8 mouse cellular contexts compared by ENCODE assay signal in the genomic region with DNA sequence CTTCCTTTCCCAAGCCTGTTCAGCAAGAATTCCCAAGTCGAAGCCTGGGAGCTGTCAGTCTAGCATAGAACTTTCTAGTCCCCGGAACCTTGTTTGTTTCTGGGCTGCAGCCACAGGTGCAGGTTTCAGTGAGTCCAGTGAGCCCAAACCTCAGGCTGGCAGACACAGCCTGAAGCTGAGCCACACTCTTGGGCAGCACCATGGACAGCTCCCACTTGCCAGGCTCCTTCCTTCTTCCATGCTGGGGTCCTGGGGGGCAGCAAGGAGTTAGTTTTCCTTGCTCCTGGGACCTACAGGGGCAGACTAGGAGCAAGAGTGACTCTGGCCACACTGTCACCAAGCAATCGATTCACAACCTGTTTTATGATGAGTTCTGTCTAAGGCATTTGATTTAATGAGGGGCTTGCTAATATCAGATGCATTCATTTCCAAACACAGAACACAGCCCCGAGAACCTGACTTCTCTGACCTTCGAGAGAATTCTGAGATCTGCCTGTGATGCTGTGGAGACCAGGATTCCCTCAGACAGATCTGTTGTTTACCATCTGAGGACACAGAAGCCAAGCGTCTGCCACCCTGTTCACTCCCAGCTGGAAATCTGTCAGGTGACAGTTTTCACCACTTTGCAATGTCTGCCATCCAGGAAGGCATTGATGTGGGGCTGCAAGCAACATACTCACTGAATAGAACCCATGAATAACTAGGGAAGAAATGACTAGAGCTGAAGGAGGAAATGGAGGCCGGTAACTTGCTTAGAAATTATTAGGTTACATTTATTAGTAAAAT. TPM values are rescaled to one million over a fixed set of nuclear protein-coding genes. Genes with fewer than 3 reads are reported as not detected.
DNase-seq lines count a peak whose midpoint lies in the region; ATAC-seq and TF ChIP-seq lines count a peak whose summit lies in the region.

No protein-coding gene starts in this region.

- TF ChIP-seq CTCF in midbrain, postnatal 0 days (IDR thresholded peaks at IDR 0.05): no peak

- no peak overlapping the region for H3K4me3 ChIP-seq in midbrain, embryonic 10.5 days
- no peak overlapping the region for H3K4me3 ChIP-seq in midbrain, postnatal 0 days (ENCODE audit: low read depth, low read length)
- H3K4me3 ChIP-seq in limb, embryonic 14.5 days (replicated peaks; ENCODE audit: low read length): no peak overlapping the region

- DNase-seq in cerebellum, adult 8-10 months: no peak
- peak; percentile 50 for DNase-seq in midbrain, embryonic 10.5 days (ENCODE audit: low spot score)
- DNase-seq in midbrain, postnatal 0 days (ENCODE audit: low spot score): no peak
- peak; percentile 76 for DNase-seq in embryo, embryonic 11 days
- DNase-seq in limb, embryonic 14.5 days (ENCODE audit: low spot score): peak; percentile 56
- peak; percentile 88 for DNase-seq in thymus, postnatal 4 days
- no peak for DNase-seq in layer of hippocampus, postnatal 36 days

- no peak overlapping the region for H3K27ac ChIP-seq in midbrain, embryonic 10.5 days (replicated peaks)
- no peak overlapping the region for H3K27ac ChIP-seq in midbrain, postnatal 0 days (ENCODE audit: low read depth, low read length)
- no peak overlapping the region for H3K27ac ChIP-seq in limb, embryonic 14.5 days (replicated peaks; ENCODE audit: low read depth, low read length)

- peaks cover 5% of the 10 kb centered on the region for H3K4me1 ChIP-seq in midbrain, embryonic 10.5 days
- H3K4me1 ChIP-seq in midbrain, postnatal 0 days (ENCODE audit: insufficient read depth, low read length): peaks cover 1% of the 10 kb centered on the region
- no peaks in the 10 kb centered on the region for H3K4me1 ChIP-seq in limb, embryonic 14.5 days (ENCODE audit: control insufficient read depth, insufficient read depth, low read length)

- peaks cover 10% of the 10 kb centered on the region for H3K36me3 ChIP-seq in midbrain, embryonic 10.5 days
- peaks cover 3% of the 10 kb centered on the region; the same call in 1 of the 2 replicates for H3K36me3 ChIP-seq in midbrain, postnatal 0 days (ENCODE audit: insufficient read depth, low read length)
- H3K36me3 ChIP-seq in limb, embryonic 14.5 days (ENCODE audit: control insufficient read depth, insufficient read depth, low read length): no peaks in the 10 kb centered on the region

- no peak overlapping the region for H3K9ac ChIP-seq in midbrain, postnatal 0 days (replicated peaks; ENCODE audit: low read length, poor library complexity, severe bottlenecking)
- no peak overlapping the region for H3K9ac ChIP-seq in limb, embryonic 14.5 days (ENCODE audit: low read depth, low read length, severe bottlenecking)

- no peaks in the 10 kb centered on the region for H3K27me3 ChIP-seq in midbrain, embryonic 10.5 days (ENCODE audit: low read depth, poor library complexity, severe bottlenecking)
- H3K27me3 ChIP-seq in midbrain, postnatal 0 days (ENCODE audit: insufficient read depth, low read length): no peaks in the 10 kb centered on the region
- H3K27me3 ChIP-seq in limb, embryonic 14.5 days (ENCODE audit: control insufficient read depth, insufficient read depth, low read length): no peaks in the 10 kb centered on the region

- no peaks in the 10 kb centered on the region for H3K9me3 ChIP-seq in midbrain, embryonic 10.5 days (replicated peaks)
- no peaks in the 10 kb centered on the region for H3K9me3 ChIP-seq in midbrain, postnatal 0 days (ENCODE audit: low read length)
- H3K9me3 ChIP-seq in limb, embryonic 14.5 days (ENCODE audit: control insufficient read depth, low read length): no peaks in the 10 kb centered on the region

- TF ChIP-seq POLR2A in limb, embryonic 14.5 days (IDR thresholded peaks at IDR 0.05; ENCODE audit: borderline replicate concordance, extremely low read depth, insufficient read depth, insufficient read length): no peak

- ATAC-seq in cerebellum, adult (ENCODE audit: insufficient number of reproducible peaks, low FRiP score, low TSS enrichment): 0 out of 2 replicates have a peak, but pooled peaks have one; percentile 40
- no peak for ATAC-seq in midbrain, postnatal 0 days (ENCODE audit: low FRiP score)
- ATAC-seq in limb, embryonic 14.5 days (ENCODE audit: low FRiP score, low read depth): no peak

- H3K4me2 ChIP-seq in midbrain, postnatal 0 days (ENCODE audit: low read depth, low read length, poor library complexity, severe bottlenecking): no peak overlapping the region
- H3K4me2 ChIP-seq in limb, embryonic 14.5 days (replicated peaks; ENCODE audit: low read depth, low read length, severe bottlenecking): no peak overlapping the region

- 63% methylated on average over 7 of the region's 7 CpGs for WGBS in midbrain, embryonic 10.5 days
- WGBS in midbrain, postnatal 0 days: 60% methylated on average over 7 of the region's 7 CpGs
- WGBS in limb, embryonic 14.5 days: 55% methylated on average over 7 of the region's 7 CpGs

RNA-seq across cellular contexts. Expression of a gene that starts 22.6 kb away (rescaled TPM):
- polyA plus RNA-seq in midbrain, embryonic 10.5 days (2016; fragmentation: Nextera tagmentation; extraction: Ambion mirVana): 10.1 and 10.8 TPM in 2 replicates
- 127 and 131 TPM in 2 replicates for total RNA-seq in midbrain, postnatal 0 days (2014; rRNA removed)
- 22.2 and 23.4 TPM in 2 replicates for polyA plus RNA-seq in midbrain, postnatal 0 days (2015; fragmentation: Nextera tagmentation; extraction: Ambion mirVana)
- polyA plus RNA-seq in limb, embryonic 14.5 days (2012; rRNA removed): 21.8 and 25.5 TPM in 2 replicates
- 12.3 and 27.0 TPM in 2 replicates for polyA plus RNA-seq in limb, embryonic 14.5 days (2014; fragmentation: Nextera tagmentation; extraction: Ambion mirVana)
- total RNA-seq in layer of hippocampus, postnatal 36 days (2021): 100 to 1,000 TPM in 1 of 2 experiments, 10 to 100 TPM in 1; 93.1 to 105 TPM

RNA-seq across cellular contexts. Expression of a gene that starts 42.6 kb away (rescaled TPM):
- 70.5 and 70.7 TPM in 2 replicates for polyA plus RNA-seq in midbrain, embryonic 10.5 days (2016; fragmentation: Nextera tagmentation; extraction: Ambion mirVana)
- total RNA-seq in midbrain, postnatal 0 days (2014; rRNA removed): 16.2 and 16.8 TPM in 2 replicates
- polyA plus RNA-seq in midbrain, postnatal 0 days (2015; fragmentation: Nextera tagmentation; extraction: Ambion mirVana): 17.8 and 20.7 TPM in 2 replicates
- polyA plus RNA-seq in limb, embryonic 14.5 days (2012; rRNA removed): 17.5 and 19.7 TPM in 2 replicates
- 29.1 and 31.2 TPM in 2 replicates for polyA plus RNA-seq in limb, embryonic 14.5 days (2014; fragmentation: Nextera tagmentation; extraction: Ambion mirVana)
- total RNA-seq in layer of hippocampus, postnatal 36 days (2021): 10 to 100 TPM; 33.5 to 36.5 TPM

RNA-seq across cellular contexts. Expression of a gene that starts 45.9 kb away (rescaled TPM):
- polyA plus RNA-seq in midbrain, embryonic 10.5 days (2016; fragmentation: Nextera tagmentation; extraction: Ambion mirVana): 0.96 and 1.1 TPM in 2 replicates
- total RNA-seq in midbrain, postnatal 0 days (2014; rRNA removed): 0.66 and 1.4 TPM in 2 replicates
- 0.56 and 0.67 TPM in 2 replicates for polyA plus RNA-seq in midbrain, postnatal 0 days (2015; fragmentation: Nextera tagmentation; extraction: Ambion mirVana)
- 0.69 and 1.1 TPM in 2 replicates for polyA plus RNA-seq in limb, embryonic 14.5 days (2012; rRNA removed)
- polyA plus RNA-seq in limb, embryonic 14.5 days (2014; fragmentation: Nextera tagmentation; extraction: Ambion mirVana): 0.33 and 0.40 TPM in 2 replicates
- total RNA-seq in layer of hippocampus, postnatal 36 days (2021): 1 to 10 TPM; 1.2 to 1.4 TPM

RNA-seq across cellular contexts. Expression of a gene that starts 51.2 kb away (rescaled TPM):
- polyA plus RNA-seq in midbrain, embryonic 10.5 days (2016; fragmentation: Nextera tagmentation; extraction: Ambion mirVana): 0.16 TPM in 1 of 2 replicates, not detected in the other
- total RNA-seq in midbrain, postnatal 0 days (2014; rRNA removed): 0.28 and 0.66 TPM in 2 replicates
- polyA plus RNA-seq in midbrain, postnatal 0 days (2015; fragmentation: Nextera tagmentation; extraction: Ambion mirVana): 3.0 and 3.6 TPM in 2 replicates
- polyA plus RNA-seq in limb, embryonic 14.5 days (2012; rRNA removed): 0.06 and 0.08 TPM in 2 replicates
- not detected in 2 replicates for polyA plus RNA-seq in limb, embryonic 14.5 days (2014; fragmentation: Nextera tagmentation; extraction: Ambion mirVana)
- not detected for total RNA-seq in layer of hippocampus, postnatal 36 days (2021)

Comparison
In these comparisons a context has a peak if more than half of its experiments do, and no peak if none do; other contexts are left out.
1. DNase-seq: peak in midbrain, embryonic 10.5 days (single experiment), embryo, embryonic 11 days (single experiment), limb, embryonic 14.5 days (single experiment) and thymus, postnatal 4 days (single experiment); none in cerebellum, adult 8-10 months (single experiment), midbrain, postnatal 0 days (single experiment) and layer of hippocampus, postnatal 36 days (0 of 2).